Mouse (Mus musculus) adrenal gland, postnatal 25 days (tissue): ENCODE results near the gene Cpne2. TPM values are rescaled to one million over a fixed set of nuclear protein-coding genes. Genes with fewer than 3 reads are reported as not detected.
A peak's percentile ranks its signal among the peaks of the same experiment; 100 is the strongest.

Experiments
- DNase-seq: peaks from one replicate; pipeline ENCODE4 v3.0.0; 2021; ENCODE audit warnings: mixed read lengths
- total RNA-seq: library from RNA; stranded (reverse); gene quantifications from 2 replicates; pipeline ENCODE4 v1.2.3, GENCODE M21; 2021

Cpne2 gene
- total RNA-seq, 1 experiment from 2014 or later, result 19.4 TPM

DNA sequence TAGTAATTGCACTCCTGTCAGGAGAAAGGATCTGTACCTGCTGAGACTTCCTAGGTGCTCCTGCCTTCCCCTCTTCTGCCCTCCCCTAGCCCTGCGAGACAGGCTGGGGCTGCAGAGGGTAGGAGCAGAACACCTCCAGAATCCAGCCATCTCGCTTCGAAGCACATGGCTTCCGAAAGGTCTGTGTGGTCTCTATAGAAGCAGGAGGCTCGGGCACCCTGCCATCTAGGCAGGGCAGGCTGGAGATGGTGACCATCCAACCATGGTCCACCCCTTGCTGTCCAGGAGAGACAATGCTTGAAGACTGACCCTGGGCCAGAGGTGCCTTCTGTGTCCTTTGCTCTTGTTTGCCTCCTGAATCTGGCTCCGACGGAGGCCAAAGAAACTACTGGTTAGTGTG, 2.8 kb downstream of the Cpne2 start:
- DNase-seq, result no peak

DNA sequence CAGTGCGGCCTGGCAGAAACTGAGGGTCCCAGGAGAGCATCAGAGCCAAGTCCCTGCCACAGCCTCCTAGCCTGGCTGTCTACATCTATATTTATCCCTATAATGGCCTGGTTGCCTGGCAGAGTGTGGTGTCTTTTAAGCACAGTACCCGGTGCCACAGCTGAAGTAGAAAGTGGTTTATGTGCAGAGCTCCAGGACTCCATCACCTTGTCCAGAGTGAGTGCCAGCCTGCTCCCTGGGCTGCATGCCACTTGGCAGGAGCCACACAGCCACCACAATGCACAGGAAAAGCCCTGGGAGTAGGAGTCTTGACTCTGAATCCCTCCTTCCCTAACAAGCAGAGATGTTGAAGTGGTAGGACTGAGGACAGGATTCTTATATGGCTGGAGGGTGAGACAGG, 4.7 kb downstream of the Cpne2 start:
- DNase-seq, result no peak

DNA sequence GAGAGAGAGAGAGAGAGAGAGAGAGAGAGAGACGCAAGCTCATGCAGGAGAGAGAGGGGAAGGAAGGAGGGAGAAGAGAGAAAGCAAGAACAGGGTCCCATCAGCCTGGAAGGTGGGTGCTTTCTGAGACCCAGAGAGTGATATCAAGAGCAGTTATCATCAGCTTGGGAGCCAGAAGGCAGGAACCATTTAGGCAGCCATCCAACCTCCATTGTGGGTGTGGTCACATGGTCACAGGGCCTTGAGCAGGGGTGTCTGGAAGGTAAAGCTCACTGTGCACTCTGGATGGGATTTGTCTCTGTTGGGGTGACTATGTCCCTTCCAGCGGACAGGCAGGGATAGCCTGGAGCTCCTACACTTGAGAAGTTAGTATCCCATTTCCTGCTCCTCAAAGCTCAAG, 7.2 kb downstream of the Cpne2 start:
- no peak for DNase-seq

DNA sequence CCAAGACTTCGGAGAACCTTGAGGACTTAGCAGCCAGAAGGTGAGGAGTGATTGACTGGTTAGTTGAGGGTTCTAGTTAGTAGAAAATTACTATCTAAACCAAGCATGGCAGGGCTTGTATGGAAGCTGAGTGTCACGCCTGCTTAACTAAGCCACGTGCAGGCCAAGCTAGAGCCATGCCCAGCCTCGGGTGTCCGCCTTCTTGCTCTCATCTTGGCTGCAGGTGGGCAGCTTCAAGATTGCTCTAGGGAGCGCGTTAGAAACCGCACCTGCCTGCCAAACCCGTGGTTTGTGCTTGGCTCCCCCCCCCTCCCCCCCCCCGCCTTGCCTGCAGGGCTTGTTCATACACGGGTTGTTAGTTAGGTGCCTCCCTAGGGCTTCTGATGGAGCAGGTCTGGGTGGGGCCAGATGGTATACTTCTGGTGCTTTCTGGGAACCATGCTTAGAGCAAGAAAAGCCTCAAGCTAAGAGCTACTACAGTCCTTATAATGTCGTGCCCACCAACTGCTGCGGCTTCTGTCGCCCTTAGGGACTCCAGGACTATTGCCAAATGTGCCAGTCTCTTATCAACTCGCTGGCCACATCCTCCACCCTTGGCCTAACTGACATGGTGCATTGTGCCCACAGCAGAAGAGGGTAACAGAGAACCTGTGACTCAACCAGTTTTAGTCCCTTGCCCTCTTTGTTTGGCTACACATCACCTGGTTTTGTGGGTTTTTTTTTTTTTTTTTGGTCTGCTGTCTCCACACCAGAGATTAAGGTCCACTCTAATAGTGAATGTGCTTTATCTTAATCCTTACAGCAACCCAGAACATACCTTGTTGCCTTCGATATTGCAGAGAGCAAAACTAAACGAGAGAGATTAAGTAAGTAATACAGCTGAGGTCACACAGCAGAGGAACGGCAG, 8.4 kb downstream of the Cpne2 start:
- DNase-seq, result no peak

- DNase-seq, result no peak
These were observed 11.2 kb downstream of the Cpne2 start for GRCm38 (mm10) chr8:94543981-94544380.

DNA sequence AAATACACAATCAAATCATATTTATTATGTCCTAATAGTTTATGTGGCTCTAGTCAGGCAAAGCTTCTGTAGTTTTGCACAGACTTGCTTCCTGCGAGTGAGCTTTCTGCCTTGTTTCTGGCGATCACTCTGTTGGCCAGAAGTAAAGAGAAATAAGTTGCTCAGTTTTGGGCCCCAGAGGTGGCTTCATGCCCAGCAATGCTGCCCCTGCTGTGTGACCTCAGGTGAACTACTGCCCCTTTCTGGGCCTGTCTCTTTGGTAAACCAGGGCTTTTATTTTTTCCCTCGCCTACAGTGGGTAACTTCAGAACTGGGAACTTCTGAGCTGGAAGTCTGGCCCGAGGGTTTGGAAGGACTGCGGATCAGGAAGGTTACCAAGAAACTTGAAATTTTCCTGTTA, 16.3 kb downstream of the Cpne2 start:
- DNase-seq, result no peak

- no peak for DNase-seq
These were observed 16.7 kb downstream of the Cpne2 start for GRCm38 (mm10) chr8:94549482-94549881.

- no peak for DNase-seq
These were observed 17.2 kb downstream of the Cpne2 start for GRCm38 (mm10) chr8:94549998-94550397.

DNA sequence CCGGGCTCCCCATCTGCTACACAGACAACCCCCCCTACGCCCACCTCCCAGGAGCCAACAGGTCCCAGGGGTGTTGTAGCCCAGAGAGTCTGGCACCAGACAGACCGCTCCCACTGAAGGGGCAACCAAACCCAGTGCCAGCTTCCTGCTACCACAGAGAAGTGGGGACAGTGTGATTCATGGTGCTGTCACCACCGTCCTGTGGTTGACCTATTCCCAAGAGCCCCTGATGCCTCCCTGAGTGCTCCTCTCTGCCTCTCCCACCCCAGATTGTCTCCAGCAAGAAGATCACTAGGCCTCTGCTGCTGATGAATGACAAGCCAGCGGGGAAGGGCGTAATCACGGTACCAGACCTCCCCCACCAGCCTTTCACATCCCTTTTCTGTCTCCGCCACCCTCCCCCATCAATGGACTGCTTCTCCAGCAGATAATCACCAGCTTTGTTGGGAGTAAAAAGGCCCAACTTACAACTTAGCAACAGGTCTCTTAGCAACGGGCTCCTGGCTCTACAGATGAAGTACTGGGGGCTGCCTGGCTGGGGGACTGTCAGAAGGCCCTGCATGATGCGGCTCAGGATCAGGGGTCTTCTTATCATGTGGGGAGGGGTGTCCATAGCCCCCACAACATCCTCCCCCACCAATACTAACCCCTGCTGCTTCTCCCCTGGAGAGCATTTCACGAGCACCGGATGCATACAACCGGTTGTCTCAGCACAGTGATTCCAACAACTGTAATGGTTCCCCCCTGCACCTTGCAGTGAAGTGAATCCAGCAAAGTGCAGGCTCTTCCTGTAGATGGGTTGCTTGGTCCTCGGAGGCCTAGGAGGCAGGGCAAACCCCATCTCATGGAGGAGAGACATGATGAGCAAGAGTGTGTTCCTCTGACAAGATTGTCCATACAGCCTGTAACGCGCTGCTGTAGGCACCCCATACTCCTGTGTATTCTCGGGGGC, 19.0 kb downstream of the Cpne2 start:
- no peak for DNase-seq

GRCm38 (mm10) chr8:94552696-94553095, 19.9 kb downstream of the Cpne2 start:
- no peak for DNase-seq

DNA sequence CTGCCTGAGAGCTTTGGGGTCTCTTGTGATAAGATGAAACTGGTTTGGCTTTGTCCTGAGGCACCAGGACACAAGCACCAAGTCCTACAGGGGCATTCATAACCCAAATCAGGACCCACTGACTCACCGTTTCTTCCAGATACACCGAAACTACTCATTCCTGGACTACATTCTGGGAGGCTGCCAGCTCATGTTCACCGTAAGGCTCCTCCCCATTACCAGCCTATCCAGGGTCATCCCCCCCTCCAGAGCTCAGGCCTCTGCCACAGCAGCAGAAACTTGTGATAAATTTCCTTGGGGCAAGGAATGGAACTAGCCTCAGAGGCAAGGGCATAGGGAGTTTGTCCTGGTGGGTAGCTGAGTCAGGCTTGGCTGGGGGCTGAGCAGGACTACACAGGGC, 24.5 kb downstream of the Cpne2 start:
- DNase-seq, result peak; percentile 65

- DNase-seq, result no peak
These were observed 28.5 kb downstream of the Cpne2 start for GRCm38 (mm10) chr8:94561256-94561655.

- DNase-seq, result peak; percentile 57
These were observed 31.6 kb downstream of the Cpne2 start for GRCm38 (mm10) chr8:94564421-94564820.

DNA sequence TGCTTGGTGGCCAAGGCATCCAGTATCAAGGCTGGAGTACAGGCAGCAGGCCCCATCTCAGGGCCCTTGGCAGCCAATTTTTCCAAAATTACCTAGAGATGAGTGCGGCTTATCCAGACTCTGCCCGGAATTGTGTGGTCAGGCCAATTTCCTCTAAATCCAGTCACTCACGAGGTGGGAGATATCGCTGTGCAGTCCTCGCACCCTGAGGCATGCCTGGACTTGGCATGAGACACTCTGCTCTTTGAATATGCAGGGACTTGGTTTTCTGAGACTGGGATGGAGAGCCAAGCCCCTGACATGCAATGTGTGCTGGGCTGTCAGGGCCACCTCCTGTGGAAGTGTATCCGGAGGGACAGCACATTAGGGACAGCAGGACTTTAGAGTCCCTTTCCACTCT, 33.2 kb downstream of the Cpne2 start:
- DNase-seq, result no peak

GRCm38 (mm10) chr8:94566446-94567158, 33.8 kb downstream of the Cpne2 start:
- no peak for DNase-seq

DNA sequence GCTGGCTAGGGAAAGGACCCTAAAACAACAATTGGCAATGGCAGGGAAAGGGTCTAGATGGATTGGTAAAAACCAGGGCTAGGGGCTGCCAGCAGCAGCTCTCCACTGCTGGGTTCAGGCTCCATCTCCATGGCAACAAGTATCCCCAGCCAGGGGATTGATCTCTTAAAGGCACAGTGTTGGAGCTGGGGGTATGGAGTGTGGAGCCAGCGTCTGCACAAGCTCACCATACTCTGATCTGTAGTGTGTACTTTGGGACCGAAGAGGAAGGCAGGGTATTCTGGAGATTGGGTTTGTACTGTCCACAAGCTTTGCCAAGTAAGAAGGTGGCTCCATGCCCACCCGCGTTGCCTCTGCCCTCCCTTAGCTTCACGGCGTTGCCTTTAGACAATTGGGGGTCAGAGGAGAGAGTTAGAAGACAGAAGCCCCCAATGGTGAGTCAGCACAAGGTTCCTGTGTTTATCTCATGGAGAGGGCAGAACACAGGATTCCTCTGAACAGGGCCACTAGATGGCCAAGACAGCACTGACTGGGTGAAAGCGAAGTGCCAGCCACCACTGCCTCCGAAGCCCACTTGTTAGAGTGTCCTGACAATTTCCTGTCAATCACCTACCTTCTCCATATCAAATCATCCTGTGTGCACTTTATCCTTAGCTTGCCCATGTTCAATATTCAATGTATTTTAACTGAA, 34.5 kb downstream of the Cpne2 start:
- DNase-seq, result no peak

GRCm38 (mm10) chr8:94568098-94568497, 35.3 kb downstream of the Cpne2 start:
- DNase-seq, result no peak

- no peak for DNase-seq
These were observed 36.6 kb downstream of the Cpne2 start for GRCm38 (mm10) chr8:94569419-94569818.

GRCm38 (mm10) chr8:94571896-94572295, 39.1 kb downstream of the Cpne2 start:
- no peak for DNase-seq

- peak; percentile 32 for DNase-seq
These were observed 41.5 kb downstream of the Cpne2 start for GRCm38 (mm10) chr8:94574159-94574907.

DNA sequence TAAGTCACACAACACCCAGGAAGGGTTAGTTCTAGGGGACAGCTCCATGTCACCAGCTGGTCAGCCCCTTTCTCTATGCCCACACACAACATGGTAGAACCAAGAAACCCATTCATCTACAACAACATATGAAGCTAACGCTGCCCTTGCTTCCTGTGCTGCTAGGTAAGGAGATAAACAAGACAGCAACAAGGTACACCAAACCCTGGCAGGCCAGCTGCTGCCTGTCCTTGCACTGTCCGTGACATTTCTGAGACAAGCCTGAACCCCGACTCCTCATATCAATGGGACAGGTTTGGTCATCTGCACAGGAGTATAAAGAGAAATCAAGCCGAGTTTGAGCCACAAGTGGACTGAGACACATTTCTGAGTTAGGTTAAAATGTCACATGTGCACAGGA, 42.4 kb downstream of the Cpne2 start:
- DNase-seq, result no peak
